Mouse (Mus musculus): Measurements from ENCODE around the gene Stk24. TPM values are rescaled to one million over a fixed set of nuclear protein-coding genes. Genes with fewer than 3 reads are reported as not detected.

The Stk24 gene
- polyA plus RNA-seq, 1 experiment from 2014 or later, result 33.2 TPM

- no peaks in the 10 kb centered on the region for H3K27me3 ChIP-seq (ENCODE audit: control insufficient read depth, insufficient read depth, low read length)
- no peaks in the 10 kb centered on the region for H3K9me3 ChIP-seq (replicated peaks; ENCODE audit: control insufficient read depth, low read length)
- no peak overlapping the region for H3K4me3 ChIP-seq (replicated peaks; ENCODE audit: low read length)
- no peak for ATAC-seq (ENCODE audit: insufficient read depth, low FRiP score)
- H3K27ac ChIP-seq (ENCODE audit: low read length), result no peak overlapping the region
- peaks cover 5% of the 10 kb centered on the region; the same call in 1 of the 2 replicates for H3K36me3 ChIP-seq (ENCODE audit: control insufficient read depth, insufficient read depth, low read length)
- no peak overlapping the region for H3K4me2 ChIP-seq (ENCODE audit: low read depth, low read length)
- H3K4me1 ChIP-seq (ENCODE audit: control insufficient read depth, insufficient read depth, low read length), result peaks cover 4% of the 10 kb centered on the region; the same call in 1 of the 2 replicates
- WGBS, result 76% methylated on average over 3 of the region's 3 CpGs
- no peak overlapping the region for H3K9ac ChIP-seq (ENCODE audit: low read length)
Measured at GRCm38 (mm10) chr14:121330090-121330408, 49.8 kb downstream of the Stk24 start.

DNA sequence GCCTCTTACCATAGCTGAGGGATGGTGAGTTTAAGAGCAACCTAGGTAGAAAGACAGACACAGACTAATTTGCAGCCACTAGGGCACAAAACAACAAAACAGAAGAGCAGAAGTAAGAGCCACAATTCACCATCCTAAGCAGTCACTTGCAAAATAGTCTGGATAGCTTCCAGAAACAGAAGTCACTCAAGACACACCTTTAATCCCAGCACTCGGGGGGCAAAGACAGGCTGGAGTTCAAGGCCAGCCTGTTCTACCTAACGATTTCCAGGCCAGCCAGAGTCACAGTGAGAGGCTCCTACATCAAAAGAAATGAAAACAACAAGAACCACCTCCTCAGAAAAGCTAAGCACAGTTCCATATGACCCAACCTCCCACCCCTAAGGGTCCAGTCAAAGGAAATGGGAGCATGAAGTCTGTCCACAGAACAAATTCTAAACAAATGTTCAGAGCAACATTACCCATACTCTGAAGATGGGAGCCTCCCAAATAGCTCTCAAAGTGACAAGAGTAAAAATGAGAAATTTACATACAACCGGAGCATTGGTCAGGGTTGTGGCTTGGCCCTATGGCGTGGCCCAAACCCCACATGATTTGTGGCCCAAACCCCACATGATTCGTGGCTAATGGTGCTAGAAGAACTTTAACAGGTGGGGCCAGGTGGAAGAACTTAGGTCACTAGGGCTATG lies 50.3 kb downstream of the Stk24 start:
- Histone ChIP-seq H3K4me3 (replicated peaks; ENCODE audit: low read length) (no peak overlapping the region), H3K4me2 (ENCODE audit: low read depth, low read length) (no peak overlapping the region), H3K4me1 (ENCODE audit: control insufficient read depth, insufficient read depth, low read length) (peaks cover 4% of the 10 kb centered on the region; the same call in 1 of the 2 replicates), H3K9ac (ENCODE audit: low read length) (no peak overlapping the region), H3K36me3 (ENCODE audit: control insufficient read depth, insufficient read depth, low read length) (peaks cover 2% of the 10 kb centered on the region; the same call in 1 of the 2 replicates), H3K27me3 (ENCODE audit: control insufficient read depth, insufficient read depth, low read length) (no peaks in the 10 kb centered on the region), H3K9me3 (replicated peaks; ENCODE audit: control insufficient read depth, low read length) (no peaks in the 10 kb centered on the region), H3K27ac (ENCODE audit: low read length) (no peak overlapping the region)
- WGBS, result 57% methylated on average over 5 of the region's 5 CpGs
- no peak for ATAC-seq (ENCODE audit: insufficient read depth, low FRiP score)

GRCm38 (mm10) chr14:121328878-121329277 lies 50.9 kb downstream of the Stk24 start:
- Histone ChIP-seq H3K9ac (ENCODE audit: low read length) (no peak overlapping the region), H3K27me3 (ENCODE audit: control insufficient read depth, insufficient read depth, low read length) (no peaks in the 10 kb centered on the region), H3K4me3 (replicated peaks; ENCODE audit: low read length) (no peak overlapping the region), H3K9me3 (replicated peaks; ENCODE audit: control insufficient read depth, low read length) (no peaks in the 10 kb centered on the region), H3K36me3 (ENCODE audit: control insufficient read depth, insufficient read depth, low read length) (no peaks in the 10 kb centered on the region), H3K27ac (ENCODE audit: low read length) (no peak overlapping the region), H3K4me1 (ENCODE audit: control insufficient read depth, insufficient read depth, low read length) (peaks cover 4% of the 10 kb centered on the region; the same call in 1 of the 2 replicates), H3K4me2 (ENCODE audit: low read depth, low read length) (no peak overlapping the region)
- WGBS, result 70% methylated on average over 5 of the region's 5 CpGs
- no peak for ATAC-seq (ENCODE audit: insufficient read depth, low FRiP score)

DNA sequence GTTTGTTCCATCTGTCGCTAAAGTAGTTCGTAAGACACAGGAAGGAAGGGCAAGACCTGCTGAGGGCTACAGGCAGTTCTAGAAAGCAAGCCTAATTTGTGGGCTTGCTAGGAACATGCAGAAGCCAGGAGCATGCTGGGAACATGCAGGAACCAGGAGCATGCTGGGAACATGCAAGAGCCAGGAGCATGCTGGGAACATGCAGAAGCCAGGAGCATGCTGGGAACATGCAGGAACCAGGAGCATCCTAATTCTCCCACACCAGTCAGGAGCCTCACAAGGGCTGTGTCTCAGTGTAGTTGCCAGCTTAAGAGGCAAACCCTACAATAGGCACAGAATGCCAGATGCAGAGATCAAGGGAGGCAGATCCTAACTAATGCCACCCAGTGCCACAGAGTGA lies 53.4 kb downstream of the Stk24 start:
- Histone ChIP-seq H3K27me3 (ENCODE audit: control insufficient read depth, insufficient read depth, low read length) (no peaks in the 10 kb centered on the region), H3K4me3 (replicated peaks; ENCODE audit: low read length) (no peak overlapping the region), H3K36me3 (ENCODE audit: control insufficient read depth, insufficient read depth, low read length) (no peaks in the 10 kb centered on the region), H3K4me2 (ENCODE audit: low read depth, low read length) (no peak overlapping the region), H3K4me1 (ENCODE audit: control insufficient read depth, insufficient read depth, low read length) (peaks cover 10% of the 10 kb centered on the region), H3K9me3 (replicated peaks; ENCODE audit: control insufficient read depth, low read length) (no peaks in the 10 kb centered on the region), H3K9ac (ENCODE audit: low read length) (no peak overlapping the region), H3K27ac (ENCODE audit: low read length) (no peak overlapping the region)
- ATAC-seq (ENCODE audit: insufficient read depth, low FRiP score), result no peak
- WGBS, result 72% methylated on average over 2 of the region's 2 CpGs

DNA sequence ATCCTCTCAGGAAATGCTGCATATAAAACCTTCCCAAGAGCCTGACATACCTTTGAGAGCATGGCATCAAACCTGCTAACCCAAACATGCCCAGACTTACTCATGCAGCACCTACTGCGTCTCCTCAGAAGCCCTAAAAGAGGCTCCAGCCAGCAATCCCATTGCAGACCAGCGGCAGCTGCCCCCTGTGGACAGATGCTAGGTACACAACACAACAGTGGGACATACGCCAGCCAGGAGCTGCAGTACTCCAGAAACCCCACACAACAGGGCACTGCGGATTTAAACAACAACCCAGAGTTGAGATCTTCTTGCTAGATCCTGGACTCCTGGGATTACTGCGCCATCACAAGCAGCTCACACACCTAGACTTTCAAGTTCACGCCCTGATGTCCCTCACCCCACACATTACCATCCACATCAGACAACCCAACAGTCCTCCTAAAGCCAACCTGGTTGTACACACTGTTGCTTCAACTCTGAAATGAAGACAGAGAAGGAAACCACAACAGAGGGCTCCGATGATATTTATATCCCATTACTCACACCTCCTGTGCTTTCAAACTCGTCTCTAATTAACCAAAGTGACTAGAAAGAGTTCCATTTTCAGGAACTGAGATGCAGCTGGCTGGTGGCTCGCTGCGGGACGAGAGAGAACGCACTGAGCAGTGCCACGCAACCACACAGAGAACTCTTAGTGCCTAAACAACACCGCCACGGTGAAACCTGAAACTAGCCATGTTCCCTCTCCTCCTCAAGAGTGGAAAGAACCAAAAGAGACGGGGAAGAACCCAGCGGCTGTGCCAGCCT lies 55.1 kb downstream of the Stk24 start:
- H3K27me3 ChIP-seq (ENCODE audit: control insufficient read depth, insufficient read depth, low read length), result no peaks in the 10 kb centered on the region

GRCm38 (mm10) chr14:121322641-121323040 lies 57.2 kb downstream of the Stk24 start:
- H3K4me3 ChIP-seq (replicated peaks; ENCODE audit: low read length), result no peak overlapping the region
- H3K27ac ChIP-seq (ENCODE audit: low read length), result no peak overlapping the region
- no peak overlapping the region for H3K9ac ChIP-seq (ENCODE audit: low read length)
- no peaks in the 10 kb centered on the region for H3K36me3 ChIP-seq (ENCODE audit: control insufficient read depth, insufficient read depth, low read length)
- no peak for ATAC-seq (ENCODE audit: insufficient read depth, low FRiP score)
- no peaks in the 10 kb centered on the region for H3K9me3 ChIP-seq (replicated peaks; ENCODE audit: control insufficient read depth, low read length)
- no peak overlapping the region for H3K4me2 ChIP-seq (ENCODE audit: low read depth, low read length)
- H3K4me1 ChIP-seq (ENCODE audit: control insufficient read depth, insufficient read depth, low read length), result peaks cover 17% of the 10 kb centered on the region
- 82% methylated on average over 7 of the region's 7 CpGs for WGBS
- H3K27me3 ChIP-seq (ENCODE audit: control insufficient read depth, insufficient read depth, low read length), result no peaks in the 10 kb centered on the region

More for the DNA sequence above, 55.1 kb downstream of the Stk24 start:
- 79% methylated on average over 17 of the region's 17 CpGs for WGBS
- no peak for ATAC-seq (ENCODE audit: insufficient read depth, low FRiP score)
- no peak overlapping the region for H3K9ac ChIP-seq (ENCODE audit: low read length)
- no peaks in the 10 kb centered on the region for H3K36me3 ChIP-seq (ENCODE audit: control insufficient read depth, insufficient read depth, low read length)
- H3K9me3 ChIP-seq (replicated peaks; ENCODE audit: control insufficient read depth, low read length), result no peaks in the 10 kb centered on the region
- no peak overlapping the region for H3K27ac ChIP-seq (ENCODE audit: low read length)
- H3K4me1 ChIP-seq (ENCODE audit: control insufficient read depth, insufficient read depth, low read length), result peaks cover 10% of the 10 kb centered on the region
- no peak overlapping the region for H3K4me2 ChIP-seq (ENCODE audit: low read depth, low read length)
- no peak overlapping the region for H3K4me3 ChIP-seq (replicated peaks; ENCODE audit: low read length)

DNA sequence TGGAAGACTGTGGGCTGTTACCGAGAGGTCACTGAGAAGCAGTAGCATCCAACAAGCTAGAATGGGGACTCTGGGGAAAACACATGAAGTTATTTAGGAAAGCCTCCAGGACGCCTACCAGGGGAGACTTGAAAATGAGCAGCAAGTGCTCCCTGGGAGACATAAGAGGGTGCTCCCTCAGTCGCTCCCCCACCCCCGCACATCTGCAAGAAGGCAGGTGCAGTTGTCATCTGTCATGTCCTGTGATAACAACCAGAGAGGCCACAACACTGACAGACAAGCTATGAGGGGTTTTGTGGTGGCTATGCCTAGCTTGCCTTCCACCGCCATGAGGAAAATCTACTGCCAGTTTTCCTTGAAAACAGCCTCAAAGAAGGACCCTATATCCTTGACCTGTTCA lies 57.7 kb downstream of the Stk24 start:
- 86% methylated on average over 5 of the region's 5 CpGs for WGBS
- H3K4me3 ChIP-seq (replicated peaks; ENCODE audit: low read length), result no peak overlapping the region
- H3K9me3 ChIP-seq (replicated peaks; ENCODE audit: control insufficient read depth, low read length), result no peaks in the 10 kb centered on the region
- H3K4me1 ChIP-seq (ENCODE audit: control insufficient read depth, insufficient read depth, low read length), result peaks cover 20% of the 10 kb centered on the region
- no peak overlapping the region for H3K9ac ChIP-seq (ENCODE audit: low read length)
- no peak overlapping the region for H3K27ac ChIP-seq (ENCODE audit: low read length)
- ATAC-seq (ENCODE audit: insufficient read depth, low FRiP score), result no peak
- H3K36me3 ChIP-seq (ENCODE audit: control insufficient read depth, insufficient read depth, low read length), result no peaks in the 10 kb centered on the region
- no peak overlapping the region for H3K4me2 ChIP-seq (ENCODE audit: low read depth, low read length)
- H3K27me3 ChIP-seq (ENCODE audit: control insufficient read depth, insufficient read depth, low read length), result no peaks in the 10 kb centered on the region

DNA sequence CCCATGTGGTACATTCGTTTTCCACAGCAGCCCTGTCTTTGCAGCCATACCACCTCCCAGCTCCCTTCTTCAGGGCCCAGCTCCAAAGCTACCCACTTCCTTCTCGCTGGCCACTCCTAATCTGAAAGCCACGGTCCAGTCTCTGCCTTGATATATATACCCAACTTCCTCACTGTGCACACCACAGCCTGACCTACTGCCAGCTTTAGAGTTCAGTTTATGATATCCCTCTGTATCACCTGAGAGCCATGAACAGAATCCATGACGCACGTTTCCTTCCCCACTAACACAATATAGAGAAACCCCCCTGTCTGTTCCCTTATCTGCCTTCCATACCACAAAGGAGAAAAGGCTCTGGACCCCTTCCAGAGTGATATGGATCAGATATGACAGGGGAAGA lies 61.4 kb downstream of the Stk24 start:
- Histone ChIP-seq H3K4me1 (ENCODE audit: control insufficient read depth, insufficient read depth, low read length) (peaks cover 39% of the 10 kb centered on the region), H3K4me2 (ENCODE audit: low read depth, low read length) (no peak overlapping the region), H3K27me3 (ENCODE audit: control insufficient read depth, insufficient read depth, low read length) (no peaks in the 10 kb centered on the region), H3K36me3 (ENCODE audit: control insufficient read depth, insufficient read depth, low read length) (no peaks in the 10 kb centered on the region), H3K9ac (ENCODE audit: low read length) (no peak overlapping the region), H3K4me3 (replicated peaks; ENCODE audit: low read length) (no peak overlapping the region), H3K9me3 (replicated peaks; ENCODE audit: control insufficient read depth, low read length) (no peaks in the 10 kb centered on the region), H3K27ac (ENCODE audit: low read length) (no peak overlapping the region)
- ATAC-seq (ENCODE audit: insufficient read depth, low FRiP score), result no peak
- 68% methylated on average over 5 of the region's 5 CpGs for WGBS

- Histone ChIP-seq H3K4me1 (ENCODE audit: control insufficient read depth, insufficient read depth, low read length) (peaks cover 42% of the 10 kb centered on the region), H3K36me3 (ENCODE audit: control insufficient read depth, insufficient read depth, low read length) (no peaks in the 10 kb centered on the region), H3K27me3 (ENCODE audit: control insufficient read depth, insufficient read depth, low read length) (no peaks in the 10 kb centered on the region), H3K4me3 (replicated peaks; ENCODE audit: low read length) (no peak overlapping the region), H3K27ac (ENCODE audit: low read length) (no peak overlapping the region), H3K9ac (ENCODE audit: low read length) (no peak overlapping the region), H3K4me2 (ENCODE audit: low read depth, low read length) (no peak overlapping the region), H3K9me3 (replicated peaks; ENCODE audit: control insufficient read depth, low read length) (no peaks in the 10 kb centered on the region)
- WGBS, result 88% methylated on average over 3 of the region's 3 CpGs
- no peak for ATAC-seq (ENCODE audit: insufficient read depth, low FRiP score)
Measured at GRCm38 (mm10) chr14:121317312-121317671, 62.5 kb downstream of the Stk24 start.

All from stomach, embryonic 16.5 days (tissue).